Mouse (Mus musculus) cortical plate, adult 2 months (tissue): Measurements from ENCODE around the gene Auts2. TPM values are rescaled to one million over a fixed set of nuclear protein-coding genes. Genes with fewer than 3 reads are reported as not detected.

Source experiments
- H3K27ac ChIP-seq: fragments of 200-500 bp; 2 replicates; pipeline ENCODE4 v1.5.1; 2012; ENCODE audit warnings: low read length, control low read depth, inconsistent platforms; ENCODE audit not compliant: insufficient read depth
- H3K4me1 ChIP-seq: fragments of 200-500 bp; 2 replicates; pipeline ENCODE4 v1.6.1; 2011; ENCODE audit warnings: low read length; ENCODE audit not compliant: control insufficient read depth, insufficient read depth
- H3K4me3 ChIP-seq: fragments of 200-500 bp; 2 replicates; pipeline ENCODE4 v1.5.1; 2011; ENCODE audit warnings: mild to moderate bottlenecking, low read length, control low read depth; ENCODE audit not compliant: insufficient read depth
- CTCF ChIP-seq: fragments of 200-500 bp; IDR thresholded peaks from 2 replicates; pipeline ENCODE4 v1.5.1; 2011; ENCODE audit warnings: mild to moderate bottlenecking, control low read depth, low read length; ENCODE audit not compliant: insufficient read depth; ENCODE audit errors: extremely low read depth
- POLR2A ChIP-seq: fragments of 200-500 bp; IDR thresholded peaks from 2 replicates; pipeline ENCODE4 v1.6.1; 2011; ENCODE audit warnings: mild to moderate bottlenecking, low read length, control low read depth; ENCODE audit not compliant: insufficient read depth; ENCODE audit errors: extremely low read depth
- polyA plus RNA-seq: library from polyadenylated mRNA; depleted of rRNA; stranded (reverse); fragments of >200 nt; gene quantifications from 2 replicates; pipeline ENCODE4 v1.2.3, GENCODE M21; 2012

Gene Auts2
- polyA plus RNA-seq, 1 experiment, result 29.7 TPM

- Histone ChIP-seq H3K4me3 (no peak overlapping the region), H3K4me1 (peaks cover 2% of the 10 kb centered on the region; the same call in 1 of the 2 replicates), H3K27ac (no peak overlapping the region)
- no peak for TF ChIP-seq POLR2A
Measured at GRCm38 (mm10) chr5:132337677-132338076, 205.5 kb downstream of the Auts2 start.

DNA sequence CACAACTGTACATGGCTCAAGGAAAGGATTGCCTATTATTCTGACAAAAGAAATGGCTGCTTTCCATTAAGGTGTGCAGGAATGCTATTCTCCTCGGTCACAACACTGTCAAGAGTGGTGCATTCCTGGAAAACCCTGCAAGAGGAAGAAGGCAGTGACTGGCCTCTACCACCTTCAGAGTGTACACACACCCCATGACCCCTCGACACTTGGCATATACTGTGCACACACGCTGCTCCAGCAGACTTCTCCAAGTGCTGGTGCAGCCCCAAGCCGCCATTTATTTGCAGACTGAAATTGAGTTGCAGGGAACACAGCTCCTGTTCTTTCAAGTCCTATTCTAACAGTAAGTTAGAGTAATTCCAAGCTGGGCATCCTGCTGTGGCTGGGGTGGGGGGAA, 207.4 kb downstream of the Auts2 start:
- Histone ChIP-seq H3K4me1 (peaks cover 2% of the 10 kb centered on the region; the same call in 1 of the 2 replicates), H3K27ac (no peak overlapping the region), H3K4me3 (no peak overlapping the region)
- no peak for TF ChIP-seq CTCF
- no peak for TF ChIP-seq POLR2A

DNA sequence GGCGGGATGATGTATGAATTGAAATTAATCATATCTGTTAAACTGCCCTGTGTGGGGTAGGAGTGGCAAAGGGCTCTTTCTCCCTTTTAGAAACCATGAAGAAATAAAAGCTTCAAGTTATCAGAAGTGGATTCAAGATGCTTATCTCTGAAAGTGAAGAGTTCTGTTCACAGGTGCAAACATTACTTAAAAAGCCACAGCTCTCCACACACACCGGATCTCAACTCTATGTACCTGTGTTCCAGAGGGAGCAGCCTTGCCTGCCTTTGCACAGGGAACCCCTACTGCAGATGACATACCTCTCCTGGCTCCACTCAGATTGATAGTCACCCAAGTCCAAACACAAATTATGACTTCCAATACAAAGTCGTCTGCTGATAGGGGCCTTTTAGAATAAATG, 208.3 kb downstream of the Auts2 start:
- Histone ChIP-seq H3K4me3 (no peak overlapping the region), H3K4me1 (peaks cover 2% of the 10 kb centered on the region; the same call in 1 of the 2 replicates)
- TF ChIP-seq CTCF (no peak), POLR2A (no peak)

DNA sequence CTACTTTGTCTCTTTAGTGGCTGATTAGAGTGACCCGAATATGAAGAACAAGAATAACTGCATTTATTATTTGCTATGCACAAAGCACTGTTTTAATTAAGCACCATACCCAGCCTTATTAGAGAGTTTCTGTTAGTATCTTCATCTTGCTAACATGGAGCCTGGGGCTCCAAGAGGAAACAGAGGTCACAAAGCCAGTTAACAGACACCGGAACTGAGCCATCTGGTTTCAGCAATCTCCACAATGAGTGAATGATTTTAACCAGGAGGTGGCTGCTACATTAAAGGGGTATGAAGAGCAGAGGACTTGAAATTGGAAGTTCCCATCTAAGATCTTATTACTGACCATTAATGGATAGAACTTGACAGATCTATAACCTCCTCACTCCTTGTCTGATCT, 209.4 kb downstream of the Auts2 start:
- H3K4me1 ChIP-seq, result peaks cover 2% of the 10 kb centered on the region; the same call in 1 of the 2 replicates
- H3K27ac ChIP-seq, result no peak overlapping the region
- no peak for TF ChIP-seq POLR2A
- no peak for TF ChIP-seq CTCF
- no peak overlapping the region for H3K4me3 ChIP-seq

More for the DNA sequence above, 208.3 kb downstream of the Auts2 start:
- no peak overlapping the region for H3K27ac ChIP-seq

GRCm38 (mm10) chr5:132332521-132332920, 210.6 kb downstream of the Auts2 start:
- no peak overlapping the region for H3K4me3 ChIP-seq
- no peak for TF ChIP-seq CTCF
- no peak for TF ChIP-seq POLR2A
- no peak overlapping the region for H3K27ac ChIP-seq
- no peaks in the 10 kb centered on the region for H3K4me1 ChIP-seq

DNA sequence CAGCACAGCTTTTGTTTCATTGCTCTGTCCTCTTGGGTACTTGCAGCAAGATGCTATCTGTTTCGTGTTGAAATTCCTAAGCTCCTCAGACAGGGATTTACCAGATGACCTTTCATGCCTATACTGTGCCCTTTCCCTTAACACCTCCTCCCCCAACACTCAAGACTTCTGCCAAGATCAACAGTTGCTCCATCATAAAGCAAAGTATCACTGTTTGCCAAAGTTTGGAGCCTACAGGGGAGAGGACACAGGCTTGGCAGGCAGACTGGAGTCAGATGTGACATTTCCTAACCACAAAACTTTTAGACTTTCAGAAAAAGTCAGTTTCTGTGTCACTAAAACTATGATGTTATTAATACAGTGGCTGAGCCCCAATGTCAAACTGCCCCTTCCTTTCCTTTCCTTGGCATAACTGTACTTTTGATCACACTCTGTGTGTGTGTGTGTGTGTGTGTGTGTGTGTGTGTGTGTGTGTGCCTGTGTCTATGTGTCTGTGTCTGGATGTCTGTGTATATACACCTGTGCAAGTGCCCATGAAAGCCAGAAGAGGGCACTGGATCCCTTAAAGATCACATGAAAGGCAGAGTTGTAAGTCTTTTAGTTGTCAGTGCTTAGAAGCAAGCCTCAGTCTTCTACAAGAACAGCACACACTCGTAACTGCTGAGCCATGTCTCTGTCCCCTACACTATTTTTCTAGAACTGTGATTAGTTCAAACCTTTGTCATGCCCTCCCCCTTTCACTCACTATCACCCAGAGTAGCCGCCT, 213.8 kb downstream of the Auts2 start:
- Histone ChIP-seq H3K4me3 (no peak overlapping the region), H3K27ac (no peak overlapping the region), H3K4me1 (no peaks in the 10 kb centered on the region)
- TF ChIP-seq POLR2A (no peak), CTCF (no peak)

DNA sequence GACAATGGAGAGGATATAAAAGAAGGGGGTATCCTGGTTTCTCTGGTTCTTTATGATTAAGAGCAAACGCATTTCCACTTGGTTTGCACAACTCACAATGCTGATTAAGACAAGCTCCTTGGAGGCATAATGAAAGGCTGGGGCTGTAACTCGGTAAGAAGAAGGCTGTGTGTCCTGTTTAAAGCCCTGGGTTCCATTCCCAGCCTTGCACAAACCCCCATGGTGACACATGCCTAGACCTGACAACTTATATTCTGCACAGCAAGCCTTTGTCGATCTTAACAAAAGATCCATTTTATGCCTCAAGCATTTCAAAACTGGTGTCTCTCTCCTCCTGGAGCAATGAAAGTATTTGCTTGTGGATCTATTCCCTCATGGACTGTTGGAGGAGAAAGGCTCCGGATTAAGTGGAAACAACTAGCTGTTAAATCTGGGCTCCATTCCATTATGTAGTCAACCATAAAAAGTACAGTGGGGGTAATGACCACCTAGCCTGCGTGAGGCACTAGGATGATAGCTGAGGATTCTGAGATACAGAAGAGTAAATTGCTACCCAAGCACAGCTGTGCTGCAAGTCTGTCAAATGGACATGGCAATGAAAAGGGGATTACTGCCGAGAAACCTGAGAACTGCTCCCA, 218.8 kb downstream of the Auts2 start:
- Histone ChIP-seq H3K4me1 (no peaks in the 10 kb centered on the region), H3K4me3 (no peak overlapping the region), H3K27ac (no peak overlapping the region)
- TF ChIP-seq CTCF (no peak), POLR2A (no peak)

DNA sequence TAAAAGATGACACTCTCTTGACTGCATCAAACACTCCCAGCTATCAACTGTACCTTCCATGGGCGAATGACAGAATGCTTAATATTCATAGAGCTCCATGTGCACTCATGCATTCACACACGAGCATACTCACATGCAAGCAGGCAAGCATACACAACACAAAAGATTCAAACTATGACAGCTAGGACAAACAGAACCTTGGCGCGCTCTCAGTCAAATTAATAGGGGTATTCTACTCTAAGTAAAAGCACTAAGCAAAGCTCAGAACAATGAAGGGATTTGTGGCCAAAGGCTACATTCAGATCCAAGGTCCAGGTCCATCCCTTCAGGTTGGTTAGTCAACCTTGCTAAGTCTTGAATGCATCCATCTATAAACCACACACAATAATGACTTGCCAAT, 219.5 kb downstream of the Auts2 start:
- no peak for TF ChIP-seq CTCF
- no peak for TF ChIP-seq POLR2A
- no peaks in the 10 kb centered on the region for H3K4me1 ChIP-seq
- H3K27ac ChIP-seq, result no peak overlapping the region
- H3K4me3 ChIP-seq, result no peak overlapping the region

- Histone ChIP-seq H3K27ac (no peak overlapping the region), H3K4me3 (no peak overlapping the region), H3K4me1 (no peaks in the 10 kb centered on the region)
- TF ChIP-seq CTCF (no peak), POLR2A (no peak)
Measured at GRCm38 (mm10) chr5:132322971-132323370, 220.2 kb downstream of the Auts2 start.
